Mouse (Mus musculus): Measurements from ENCODE around the gene Gjb5.

The Gjb5 gene

GRCm38 (mm10) chr4:127313861-127314260 lies 44.1 kb downstream of the Gjb5 start, which contains the start of gene Gja4:
TSS of gene Gja4 (minus strand) at chr4:127314039.
- DNase-seq (ENCODE audit: extremely low read depth, insufficient read length, low spot score): peak; percentile 85

- DNase-seq (ENCODE audit: extremely low read depth, insufficient read length, low spot score): no peak
Measured at GRCm38 (mm10) chr4:127312349-127312748, 45.6 kb downstream of the Gjb5 start.

GRCm38 (mm10) chr4:127311561-127311960 lies 46.4 kb downstream of the Gjb5 start:
- DNase-seq (ENCODE audit: extremely low read depth, insufficient read length, low spot score): no peak

- DNase-seq (ENCODE audit: extremely low read depth, insufficient read length, low spot score): no peak
Measured at GRCm38 (mm10) chr4:127306915-127307314, 51.1 kb downstream of the Gjb5 start.
